Mouse (Mus musculus) MEL-GATA-1-ER (cell line): ENCODE results near the gene Sec1.

Experiments
- DNase-seq: peaks from one replicate; pipeline ENCODE4 v3.0.0-alpha.2; 2012; ENCODE audit warnings: low read depth; ENCODE audit errors: extremely low read depth

Sec1 gene

GRCm38 (mm10) chr7:45717918-45718297 lies 23.7 kb upstream of the Sec1 start, which contains the start of gene Sphk2:
TSS of gene Sphk2 (minus strand) at chr7:45718002.
- peak; percentile 93 for DNase-seq

DNA sequence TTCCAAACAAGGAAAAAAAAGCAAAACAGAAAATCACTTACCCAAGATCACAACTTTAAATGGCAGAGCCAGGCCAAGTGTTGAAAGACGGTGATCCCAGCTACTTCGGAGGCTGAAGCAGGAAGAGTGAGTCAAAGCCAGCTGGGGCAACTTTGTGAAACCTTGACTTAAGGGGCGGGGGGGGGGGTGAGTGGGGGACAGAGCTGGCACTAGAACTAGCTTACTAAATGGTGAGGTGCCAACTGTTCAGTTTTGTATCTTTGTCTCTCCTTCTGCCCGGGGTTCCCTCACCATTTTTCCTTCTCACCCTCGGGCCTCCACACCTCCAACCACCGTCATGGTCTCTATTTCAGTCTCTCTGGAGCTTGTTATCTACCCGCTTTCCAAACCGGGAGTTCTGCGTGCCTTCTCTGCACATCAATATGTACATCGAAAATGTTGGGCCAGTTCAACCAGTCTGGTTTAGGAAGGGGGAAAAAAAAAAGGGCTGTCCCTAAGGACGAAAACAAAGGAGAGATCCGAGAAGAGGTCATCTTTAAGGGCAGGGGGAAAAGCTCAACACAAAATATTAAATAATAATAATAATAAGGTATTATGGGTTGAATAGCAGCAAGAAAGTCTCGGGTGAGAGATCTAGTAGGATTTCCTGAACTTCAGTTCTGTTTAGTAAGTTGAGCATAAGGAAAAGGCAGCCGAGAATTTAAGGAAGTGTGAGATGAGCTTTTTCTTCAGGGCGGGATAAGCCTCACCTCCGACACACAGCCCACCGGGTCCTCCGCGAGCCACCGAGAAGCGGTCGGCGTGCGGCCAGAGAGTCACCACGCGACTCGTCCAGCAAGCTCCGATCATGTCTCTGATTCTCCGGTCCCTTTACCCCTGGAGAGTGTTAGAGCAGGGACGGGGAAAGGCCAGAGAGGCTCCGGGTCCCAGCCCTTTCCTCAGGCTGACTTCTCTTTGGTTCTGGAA lies 23.0 kb upstream of the Sec1 start:
- DNase-seq: no peak

DNA sequence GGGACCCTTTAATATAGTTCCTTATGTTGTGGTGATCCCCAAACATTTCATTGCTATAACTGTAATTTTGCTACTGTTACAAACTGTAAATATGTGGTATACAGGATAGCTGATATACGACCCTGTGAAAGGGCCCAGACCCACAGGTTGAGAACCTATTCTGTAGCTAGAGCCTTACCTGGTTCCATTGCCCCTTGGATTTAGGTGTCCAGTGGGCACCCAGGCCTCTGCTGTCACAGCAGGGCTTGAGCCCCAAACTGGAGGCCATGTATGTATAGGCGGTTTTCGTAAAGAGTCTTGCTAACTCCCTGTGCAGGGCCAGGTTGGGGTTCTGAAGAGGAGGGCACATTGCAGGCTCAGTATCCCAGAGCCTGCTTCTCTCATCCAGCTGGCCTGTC lies 22.3 kb upstream of the Sec1 start:
- no peak for DNase-seq

DNA sequence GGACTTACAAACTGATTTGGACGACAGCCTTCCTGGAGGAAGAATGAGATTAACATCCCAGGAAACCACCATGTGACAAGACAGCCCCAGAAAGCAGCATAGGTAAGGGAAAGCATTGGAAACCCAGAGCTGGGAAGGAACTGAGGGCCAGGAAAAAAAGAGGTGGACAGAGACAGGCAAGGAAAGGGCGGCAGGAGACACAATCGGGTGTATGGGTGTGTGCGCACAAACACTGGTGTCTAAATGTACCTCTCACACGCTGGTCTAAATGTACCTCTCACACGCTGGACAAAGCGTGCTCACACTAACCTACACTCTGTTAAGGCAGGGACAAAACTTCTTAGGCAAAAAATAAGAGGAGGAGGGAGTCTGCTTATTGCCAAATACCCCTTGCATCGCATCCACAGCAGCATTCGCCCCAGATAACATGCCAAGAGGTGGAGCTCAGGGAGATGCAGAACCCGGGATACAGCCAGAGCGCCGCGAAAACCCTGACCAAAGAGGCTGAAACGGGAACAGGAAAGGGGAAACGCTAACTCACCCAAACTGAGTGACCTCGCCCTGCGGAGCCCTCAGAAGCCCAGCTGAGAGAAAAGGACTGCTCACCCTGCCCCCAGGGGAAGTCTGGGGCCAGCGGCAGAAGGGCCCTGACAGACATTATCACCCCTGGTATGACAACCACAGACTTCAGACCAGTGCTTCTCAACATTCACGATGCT lies 21.7 kb upstream of the Sec1 start:
- peak; percentile 51 for DNase-seq

DNA sequence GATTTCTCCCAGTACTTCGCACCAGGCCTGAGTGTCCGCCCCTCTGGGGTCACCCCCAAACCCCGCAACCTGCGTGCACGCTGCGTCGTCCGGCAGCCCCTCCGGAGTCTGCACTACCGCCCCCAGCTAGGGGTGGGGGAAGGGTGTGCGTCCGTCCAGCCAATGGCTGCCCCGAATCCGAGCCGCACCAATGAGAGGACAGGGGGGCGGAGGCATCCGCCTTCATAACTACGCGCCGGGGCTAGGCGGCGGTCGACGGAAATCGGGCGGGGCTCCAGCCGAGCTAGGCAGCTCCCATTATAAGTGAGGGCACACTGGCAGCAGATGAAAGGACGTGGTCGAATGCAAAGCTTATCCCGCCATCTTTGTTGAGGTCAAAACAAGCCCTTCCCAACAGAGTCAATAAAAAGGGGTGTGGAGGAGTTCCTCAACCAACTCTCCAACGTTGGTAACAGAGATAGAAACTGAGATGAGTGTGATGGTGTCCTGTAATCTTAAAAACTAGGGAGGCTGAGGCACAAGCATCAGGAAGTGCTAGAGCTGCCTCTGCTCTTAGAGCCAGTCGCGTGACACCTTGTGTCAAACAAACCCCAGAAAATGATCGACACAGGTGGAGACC lies 21.0 kb upstream of the Sec1 start, which contains the start of gene Rpl18:
TSS of gene Rpl18 (plus strand) at position 368 of the 619 bp plus-strand sequence.
- DNase-seq: peak; percentile 96

DNA sequence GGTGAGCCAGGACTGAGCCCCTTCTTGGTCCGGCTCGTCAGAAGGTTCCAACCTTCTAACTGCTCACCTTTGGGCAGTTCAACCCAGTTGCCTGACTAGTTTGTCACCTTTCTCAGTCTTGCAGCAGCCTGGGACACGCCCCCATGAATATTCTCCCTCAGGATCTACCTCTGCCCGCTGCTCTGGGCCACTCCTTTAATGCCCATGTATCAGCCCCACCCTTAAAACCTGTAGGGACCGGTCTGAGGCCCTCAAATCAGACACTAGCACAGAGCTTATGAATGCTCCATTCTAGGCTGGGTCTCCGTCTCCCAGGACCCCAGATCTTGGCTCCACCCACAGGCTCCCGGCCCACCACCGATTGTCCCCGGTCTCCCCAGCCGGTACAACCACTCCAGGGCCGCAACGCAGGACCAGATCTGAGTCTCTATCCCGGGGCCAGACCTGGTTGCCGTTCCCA lies 20.5 kb upstream of the Sec1 start:
- DNase-seq: no peak

GRCm38 (mm10) chr7:45713881-45714520 lies 19.8 kb upstream of the Sec1 start:
- no peak for DNase-seq

GRCm38 (mm10) chr7:45713396-45713795 lies 19.2 kb upstream of the Sec1 start:
- no peak for DNase-seq

DNA sequence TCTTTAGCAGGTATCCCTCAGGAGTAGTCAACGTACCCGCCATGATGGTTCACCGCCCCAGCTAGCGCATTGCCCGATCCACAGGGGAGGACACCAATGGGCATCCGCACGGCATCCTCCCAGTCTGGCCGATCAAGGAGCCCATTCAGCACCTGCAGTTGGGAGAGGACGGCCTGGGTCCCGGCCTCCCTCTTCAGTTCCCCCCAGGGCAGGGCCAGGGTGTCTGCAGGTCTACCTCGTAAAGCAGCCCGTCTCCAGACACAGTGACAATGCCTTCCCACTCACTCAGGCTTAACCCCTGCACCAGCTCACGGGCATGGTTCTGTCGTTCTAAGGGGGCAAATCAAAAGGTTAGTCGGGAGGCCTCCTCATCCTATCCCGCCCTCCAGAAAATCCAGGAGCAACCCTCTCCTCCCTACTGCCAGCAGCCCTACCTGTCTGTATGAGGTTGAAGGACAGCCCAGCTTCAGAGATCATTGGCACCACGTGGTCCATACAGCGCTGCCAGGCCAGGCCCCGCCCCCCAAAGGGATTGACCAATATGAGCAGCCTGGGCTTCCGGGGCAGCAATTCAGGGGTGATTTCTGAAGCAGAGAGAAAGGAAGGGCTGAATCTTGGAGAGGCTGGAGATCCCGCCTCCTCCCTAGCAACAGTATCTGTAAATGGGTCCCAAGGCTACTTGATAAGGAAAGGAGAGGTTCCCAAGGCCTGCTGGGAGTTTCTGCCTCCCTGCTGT lies 18.0 kb upstream of the Sec1 start:
- DNase-seq: no peak

GRCm38 (mm10) chr7:45711316-45712021 lies 17.3 kb upstream of the Sec1 start:
- DNase-seq: no peak

DNA sequence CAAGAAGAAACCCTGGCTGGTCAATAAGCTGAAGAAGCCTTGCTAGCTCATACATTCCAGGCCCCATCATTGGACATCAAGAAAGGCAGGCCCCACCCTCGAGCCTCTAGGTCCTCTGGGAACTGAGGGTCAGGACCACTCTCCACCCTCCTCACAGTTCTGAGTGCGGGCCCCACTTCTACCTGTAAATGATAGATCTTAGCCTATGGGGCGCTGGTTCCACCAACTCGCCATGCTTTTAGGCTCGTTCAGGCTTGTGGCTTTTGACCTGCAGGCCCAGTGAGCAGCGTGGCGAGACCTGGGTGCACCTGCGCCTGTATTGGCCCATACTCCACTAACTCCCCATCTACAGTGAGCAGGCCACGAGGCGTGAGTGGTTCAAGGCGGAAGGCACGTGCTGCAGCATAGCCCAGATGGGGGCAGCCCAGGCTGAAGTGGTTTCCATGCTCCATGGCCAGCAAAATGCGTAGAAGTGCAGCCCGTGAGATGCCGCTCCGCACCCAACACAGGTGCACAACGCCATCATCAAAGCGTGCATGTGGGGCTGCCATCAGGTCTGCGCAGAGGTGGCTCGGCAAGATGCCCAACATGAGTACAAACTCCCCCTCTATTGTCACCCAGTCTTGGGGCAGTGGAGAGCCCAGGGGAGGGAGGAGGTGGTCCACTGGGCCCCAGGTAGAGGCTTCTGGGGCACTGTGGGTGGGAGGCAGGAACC lies 16.4 kb upstream of the Sec1 start:
- no peak for DNase-seq

- DNase-seq: no peak
Measured at GRCm38 (mm10) chr7:45709677-45710355, 15.6 kb upstream of the Sec1 start.

- DNase-seq: no peak
Measured at GRCm38 (mm10) chr7:45709036-45709435, 14.8 kb upstream of the Sec1 start.

GRCm38 (mm10) chr7:45708221-45708761 lies 14.1 kb upstream of the Sec1 start:
- peak; percentile 32 for DNase-seq

DNA sequence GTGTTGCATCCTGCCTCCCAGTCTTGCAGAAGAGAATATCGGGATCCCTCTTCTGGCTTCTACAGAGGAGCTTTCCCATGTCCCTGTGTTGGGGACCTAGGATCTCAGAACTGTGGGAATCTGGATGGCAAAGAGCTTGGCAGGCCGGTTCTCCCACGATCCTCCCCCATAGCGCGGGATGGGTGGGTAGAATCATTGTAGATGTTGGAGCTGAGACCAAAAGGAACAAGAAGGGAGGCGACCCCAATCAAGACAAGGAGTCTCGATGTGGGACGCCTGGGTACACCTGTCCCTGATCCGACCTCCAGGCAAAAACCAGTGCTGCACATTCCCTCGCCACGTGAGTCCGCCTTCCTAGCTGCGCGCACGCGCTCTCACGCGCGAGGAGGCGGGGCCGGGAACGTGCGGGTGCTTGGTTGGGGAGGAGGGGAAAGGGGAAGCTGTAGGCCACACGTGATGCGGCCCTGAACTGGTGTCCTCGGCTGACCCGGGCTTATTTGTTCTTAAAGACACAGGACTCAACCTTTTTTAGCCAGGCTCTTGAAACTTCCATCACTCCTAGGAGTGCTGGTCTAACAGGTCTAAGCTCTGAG lies 13.3 kb upstream of the Sec1 start:
- DNase-seq: peak; percentile 88

GRCm38 (mm10) chr7:45706721-45707241 lies 12.6 kb upstream of the Sec1 start:
- DNase-seq: peak; percentile 61

DNA sequence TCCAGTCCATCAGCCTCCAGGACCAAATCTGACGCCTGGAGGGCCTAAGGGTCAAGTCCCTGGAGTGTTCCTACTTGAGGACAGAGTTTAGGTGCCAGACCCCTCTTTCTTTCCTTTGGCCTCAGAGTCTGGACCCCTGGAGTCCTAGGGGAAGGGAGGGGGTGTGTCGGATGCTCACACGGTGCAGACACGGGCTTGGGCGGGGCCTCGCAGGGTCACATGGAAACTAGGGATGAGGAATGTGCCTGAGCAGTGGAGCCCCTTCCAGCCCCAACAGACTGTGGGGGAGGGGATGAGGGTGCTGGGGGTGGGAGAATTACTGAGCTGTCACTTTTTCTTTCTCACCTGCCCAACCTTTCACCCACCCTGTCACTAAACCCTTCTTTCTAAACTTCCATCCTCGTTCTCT lies 11.7 kb upstream of the Sec1 start:
- peak; percentile 52 for DNase-seq

GRCm38 (mm10) chr7:45705443-45705864 lies 11.3 kb upstream of the Sec1 start:
- no peak for DNase-seq
